Mouse (Mus musculus) heart, adult 2 months (tissue): ENCODE data around the gene Rab13.
"Not testable (repeated sequence)": the region's sequence is repeated elsewhere in the genome, so short reads cannot be mapped to it uniquely, and the experiment has no call there.

Experiments used
- CTCF ChIP-seq: fragments of 200-600 bp; IDR thresholded peaks from 2 replicates; pipeline ENCODE4 v1.8.1; 2022; ENCODE audit warnings: antibody characterized with exemption, mild to moderate bottlenecking, moderate library complexity
- EP300 ChIP-seq: fragments of 200-500 bp; IDR thresholded peaks from 2 replicates; pipeline ENCODE4 v1.6.1; 2011; ENCODE audit warnings: low read depth, low read length, control low read depth; ENCODE audit not compliant: insufficient read depth

GRCm38 (mm10) chr3:90252659-90253058, 39.2 kb downstream of the Rab13 start:
- TF ChIP-seq CTCF, EP300: not testable (repeated sequence)
